Mouse (Mus musculus) intestine, embryonic 15.5 days (tissue): ENCODE results near the gene Pdzph1. TPM values are rescaled to one million over a fixed set of nuclear protein-coding genes. Genes with fewer than 3 reads are reported as not detected.

Experiments used
- ATAC-seq: fragments of 200-750 bp; cut with Nextera tagmentation; 2 replicates; pipeline ENCODE4 v1.8.0; 2017; ENCODE audit warnings: moderate TSS enrichment, moderate library complexity
- H3K27ac ChIP-seq: fragments of 300-500 bp; sonication (generic); 2 replicates; pipeline ENCODE4 v1.5.1; 2015; ENCODE audit warnings: mild to moderate bottlenecking, inconsistent platforms
- H3K27me3 ChIP-seq: fragments of 300-500 bp; sonication (generic); replicated peaks from 2 replicates; pipeline ENCODE4 v1.6.1; 2015; ENCODE audit warnings: inconsistent platforms
- H3K36me3 ChIP-seq: fragments of 300-500 bp; sonication (generic); 2 replicates; pipeline ENCODE4 v1.6.1; 2015; ENCODE audit warnings: inconsistent platforms
- H3K4me1 ChIP-seq: fragments of 300-500 bp; sonication (generic); replicated peaks from 2 replicates; pipeline ENCODE4 v1.6.1; 2015; ENCODE audit warnings: inconsistent platforms
- H3K4me2 ChIP-seq: fragments of 300-500 bp; sonication (generic); replicated peaks from 2 replicates; pipeline ENCODE4 v1.6.1; 2015; ENCODE audit warnings: mild to moderate bottlenecking, inconsistent platforms
- H3K4me3 ChIP-seq: fragments of 300-500 bp; sonication (generic); replicated peaks from 2 replicates; pipeline ENCODE4 v1.5.1; 2015; ENCODE audit warnings: inconsistent platforms
- H3K9ac ChIP-seq: fragments of 300-500 bp; sonication (generic); 2 replicates; pipeline ENCODE4 v1.6.1; 2015; ENCODE audit warnings: inconsistent platforms
- H3K9me3 ChIP-seq: fragments of 300-500 bp; sonication (generic); 2 replicates; pipeline ENCODE4 v1.6.1; 2016; ENCODE audit warnings: inconsistent platforms
- WGBS: fragments of 180-500 bp; shearing (Covaris S2); methylation state at CpG from one replicate; pipeline ENCODE4 v1.1.7; 2015; 5-methylcytosine and 5-hydroxymethylcytosine counted together
- polyA plus RNA-seq: library from polyadenylated mRNA; unstranded; fragments of >200 nt; fragmentation: Nextera tagmentation; extraction: Ambion mirVana; gene quantifications from 2 replicates; pipeline ENCODE4 v1.2.1, GENCODE M21; 2015

Pdzph1 gene
- polyA plus RNA-seq: 0.14 TPM in 1 of 2 replicates, not detected in the other

DNA sequence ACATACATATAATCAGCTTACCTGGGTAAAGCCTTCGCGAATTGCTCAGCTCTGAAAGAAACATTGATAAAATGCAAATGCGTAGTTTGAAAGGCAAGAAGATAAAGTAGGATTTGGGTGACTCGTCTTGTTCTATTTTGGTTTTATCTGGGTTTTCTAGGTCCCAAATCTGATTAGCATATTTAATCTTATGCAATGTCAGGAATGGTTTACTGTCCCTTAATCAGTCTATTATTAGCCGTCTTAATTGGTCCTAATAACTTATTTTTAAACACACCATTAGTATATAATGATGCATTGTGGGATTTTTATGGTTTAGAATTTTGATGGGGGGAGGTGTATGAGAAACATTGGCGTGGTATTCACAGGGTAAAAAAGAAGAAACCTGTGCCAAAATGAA, at the start of gene Pdzph1:
TSS of gene Pdzph1 (minus strand) at position 101 of the 400 bp plus-strand sequence.
- Histone ChIP-seq H3K4me1 (no peaks in the 10 kb centered on the region), H3K4me3 (no peak within 1 kb of the TSS), H3K4me2 (no peak within 1 kb of the TSS), H3K36me3 (no peaks in the 10 kb centered on the region), H3K9me3 (no peaks in the 10 kb centered on the region), H3K27ac (no peak within 1 kb of the TSS), H3K27me3 (no peaks in the 10 kb centered on the region), H3K9ac (no peak within 1 kb of the TSS)
- WGBS: 86% methylated on average over 6 of the region's 6 CpGs
- ATAC-seq: no peak

DNA sequence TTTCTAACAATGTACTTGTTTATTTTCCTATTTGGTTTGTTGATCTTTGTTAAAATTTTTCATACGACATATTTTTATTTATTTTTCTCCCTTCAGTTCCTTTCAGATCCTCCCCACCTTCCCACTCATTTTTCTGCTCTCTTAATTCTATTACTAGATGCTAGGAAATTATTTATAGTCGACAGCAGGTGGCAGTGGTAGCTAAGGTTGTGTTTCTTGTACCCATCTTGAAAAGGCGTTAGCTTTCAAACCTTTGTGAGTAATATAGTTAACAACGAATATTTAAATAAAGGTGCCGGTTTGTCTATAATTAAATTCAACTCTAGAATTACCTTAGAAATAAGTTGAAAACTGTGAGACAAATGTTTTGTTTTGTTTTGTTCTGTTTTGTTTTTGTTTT, 48.6 kb upstream of the Pdzph1 start:
- 40% methylated on average over 5 of the region's 5 CpGs for WGBS
- Histone ChIP-seq H3K9me3 (no peaks in the 10 kb centered on the region), H3K4me3 (no peak overlapping the region), H3K27me3 (no peaks in the 10 kb centered on the region), H3K36me3 (no peaks in the 10 kb centered on the region), H3K4me1 (no peaks in the 10 kb centered on the region), H3K27ac (no peak overlapping the region), H3K9ac (no peak overlapping the region), H3K4me2 (no peak overlapping the region)
- ATAC-seq: no peak

DNA sequence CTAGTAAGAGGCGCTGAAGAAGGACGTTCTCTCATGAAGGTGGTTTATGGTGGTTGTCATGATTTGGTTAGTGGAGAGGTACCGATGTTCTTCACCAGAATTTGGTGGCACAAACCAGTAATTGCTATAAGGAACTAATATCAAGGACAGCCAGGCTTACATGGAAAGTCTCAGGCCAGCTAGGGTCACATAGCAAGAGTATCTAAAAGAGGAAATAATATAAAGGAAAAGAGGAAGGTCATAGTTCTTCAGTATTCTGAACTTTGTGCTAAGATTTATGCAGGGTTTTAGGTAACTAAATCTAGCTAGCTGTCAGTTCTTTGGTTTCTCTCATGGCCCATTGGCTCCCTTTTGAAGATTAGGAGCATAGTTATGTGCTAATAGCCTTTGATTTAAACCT, 42.3 kb upstream of the Pdzph1 start:
- 89% methylated on average over 3 of the region's 3 CpGs for WGBS
- Histone ChIP-seq H3K9me3 (no peaks in the 10 kb centered on the region), H3K4me3 (no peak overlapping the region), H3K4me2 (no peak overlapping the region), H3K4me1 (no peaks in the 10 kb centered on the region), H3K36me3 (no peaks in the 10 kb centered on the region), H3K27ac (no peak overlapping the region), H3K9ac (no peak overlapping the region), H3K27me3 (no peaks in the 10 kb centered on the region)
- no peak for ATAC-seq

DNA sequence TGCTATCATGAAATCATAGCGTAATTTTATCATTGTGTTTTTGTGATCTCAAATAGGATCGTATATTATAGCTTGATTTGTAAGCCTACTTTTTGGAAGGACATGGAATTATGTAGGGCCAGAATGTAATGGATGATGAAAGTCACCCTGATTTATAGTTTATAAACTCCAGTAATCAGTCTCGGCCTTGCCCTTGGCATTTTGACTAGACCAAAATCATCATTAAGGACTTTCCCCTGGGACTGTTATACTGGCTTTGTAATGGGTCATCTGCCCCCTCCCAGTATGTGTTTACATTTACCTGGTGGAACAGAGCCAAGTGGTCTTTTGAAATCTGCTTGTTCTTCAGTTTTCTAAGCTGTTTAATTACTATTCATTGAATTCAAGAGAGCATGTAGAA, 35.2 kb upstream of the Pdzph1 start:
- no peak for ATAC-seq
- no peak overlapping the region for H3K27ac ChIP-seq
- H3K4me3 ChIP-seq: no peak overlapping the region
- H3K9ac ChIP-seq: no peak overlapping the region
- WGBS: 82% methylated on average over 3 of the region's 3 CpGs
- H3K9me3 ChIP-seq: no peaks in the 10 kb centered on the region
- H3K36me3 ChIP-seq: no peaks in the 10 kb centered on the region
- H3K4me1 ChIP-seq: no peaks in the 10 kb centered on the region
- H3K27me3 ChIP-seq: no peaks in the 10 kb centered on the region
- H3K4me2 ChIP-seq: no peak overlapping the region

DNA sequence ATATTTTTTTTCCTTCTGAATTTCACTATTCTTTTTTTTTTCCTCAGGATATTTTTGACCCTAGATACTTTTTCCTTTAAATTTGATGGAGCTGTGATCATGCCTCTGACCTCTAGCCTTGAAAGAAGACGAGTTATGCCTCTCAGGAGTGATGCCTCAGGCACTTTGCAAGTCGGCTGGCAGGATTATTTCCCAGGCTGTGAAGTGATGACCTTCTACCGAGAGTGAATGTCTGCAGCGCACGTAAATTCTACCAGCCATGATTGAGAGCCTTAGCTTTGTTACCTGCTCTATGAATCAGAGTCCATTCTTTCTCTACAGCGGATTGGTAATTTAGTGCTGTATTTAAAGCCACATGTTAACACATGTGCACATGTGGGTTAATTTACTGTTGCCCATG, 33.3 kb upstream of the Pdzph1 start:
- Histone ChIP-seq H3K27me3 (no peaks in the 10 kb centered on the region), H3K4me3 (no peak overlapping the region), H3K27ac (no peak overlapping the region), H3K9me3 (no peaks in the 10 kb centered on the region), H3K9ac (no peak overlapping the region), H3K36me3 (no peaks in the 10 kb centered on the region), H3K4me2 (no peak overlapping the region), H3K4me1 (no peaks in the 10 kb centered on the region)
- no peak for ATAC-seq
- 41% methylated on average over 6 of the region's 6 CpGs for WGBS

DNA sequence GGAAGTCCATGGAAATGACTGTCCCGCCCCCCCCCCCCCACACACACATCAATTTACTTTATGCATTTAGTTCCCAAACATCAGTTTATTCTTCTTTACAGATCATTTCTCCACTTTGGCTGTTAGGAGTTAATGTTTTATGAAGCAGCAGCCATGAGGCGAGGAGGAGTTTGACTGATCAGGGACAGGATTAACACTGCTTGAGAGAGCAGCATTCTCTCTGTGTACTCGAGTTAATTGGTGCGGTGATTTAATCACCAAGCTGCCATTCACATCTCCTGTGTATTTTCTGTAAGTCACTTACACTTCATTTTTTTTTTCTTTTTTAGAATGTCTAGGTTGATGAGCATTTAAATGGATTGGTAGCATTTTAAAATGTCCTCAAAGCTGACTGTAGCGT, 32.8 kb upstream of the Pdzph1 start:
- Histone ChIP-seq H3K9ac (no peak overlapping the region), H3K27me3 (no peaks in the 10 kb centered on the region), H3K36me3 (no peaks in the 10 kb centered on the region), H3K27ac (no peak overlapping the region), H3K4me2 (no peak overlapping the region), H3K4me1 (no peaks in the 10 kb centered on the region), H3K4me3 (no peak overlapping the region), H3K9me3 (no peaks in the 10 kb centered on the region)
- 57% methylated on average over 4 of the region's 5 CpGs for WGBS
- no peak for ATAC-seq

DNA sequence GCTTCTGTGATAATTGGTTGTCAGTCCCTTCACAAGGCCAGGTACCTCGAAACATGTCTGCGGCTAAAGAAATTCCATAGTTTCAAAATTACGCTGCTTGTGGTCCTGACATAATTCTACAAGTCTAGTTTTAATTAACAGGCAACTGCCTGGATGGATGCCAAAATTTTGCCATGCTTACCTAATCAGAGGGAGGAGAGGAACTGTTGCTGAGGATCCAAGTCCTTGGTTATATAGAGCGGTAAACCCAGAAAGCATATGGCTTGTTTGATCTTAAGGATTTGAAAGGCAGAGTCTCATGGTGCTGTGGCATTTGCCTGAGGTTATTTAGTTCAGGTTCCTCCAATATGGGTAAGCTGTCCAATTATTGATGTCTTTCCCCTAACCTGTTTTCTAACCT, 27.5 kb upstream of the Pdzph1 start:
- Histone ChIP-seq H3K4me2 (no peak overlapping the region), H3K27ac (no peak overlapping the region), H3K9me3 (no peaks in the 10 kb centered on the region), H3K36me3 (no peaks in the 10 kb centered on the region), H3K4me3 (no peak overlapping the region), H3K9ac (no peak overlapping the region), H3K4me1 (no peaks in the 10 kb centered on the region), H3K27me3 (no peaks in the 10 kb centered on the region)
- 87% methylated on average over 4 of the region's 4 CpGs for WGBS
- no peak for ATAC-seq

DNA sequence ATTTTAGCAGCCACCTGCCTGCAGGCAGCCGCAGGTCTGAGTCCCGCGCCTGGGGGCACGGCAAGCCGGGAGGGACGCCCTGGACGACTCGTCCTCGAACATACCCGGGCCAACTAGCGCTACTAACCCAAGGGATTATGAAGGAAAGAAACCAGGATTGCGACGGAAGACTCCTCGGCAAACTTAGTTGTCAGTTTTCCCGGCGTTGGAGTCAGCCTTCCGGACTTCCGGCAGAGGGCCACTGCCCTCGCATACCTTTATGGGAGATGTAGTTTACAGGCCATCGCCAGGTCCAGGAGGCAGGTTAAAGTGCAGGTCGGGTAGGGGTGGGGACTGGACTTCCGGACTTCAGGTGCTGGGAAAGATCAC, 21.9 kb upstream of the Pdzph1 start, which contains the start of gene Nudt12:
TSS of gene Nudt12 (minus strand) at position 282 of the 369 bp plus-strand sequence.
- H3K27ac ChIP-seq: peak within 1 kb of the TSS; percentile 70; the same call in 1 of the 2 replicates
- H3K36me3 ChIP-seq: no peaks in the 10 kb centered on the region
- peak within 1 kb of the TSS; percentile 57 for H3K4me3 ChIP-seq
- under 1% methylated on average over 22 of the region's 22 CpGs for WGBS
- H3K4me1 ChIP-seq: no peaks in the 10 kb centered on the region
- H3K9ac ChIP-seq: peak within 1 kb of the TSS; percentile 67
- H3K4me2 ChIP-seq: peak within 1 kb of the TSS; percentile 82
- peak; percentile 98 for ATAC-seq
- H3K9me3 ChIP-seq: no peaks in the 10 kb centered on the region
- H3K27me3 ChIP-seq: no peaks in the 10 kb centered on the region

DNA sequence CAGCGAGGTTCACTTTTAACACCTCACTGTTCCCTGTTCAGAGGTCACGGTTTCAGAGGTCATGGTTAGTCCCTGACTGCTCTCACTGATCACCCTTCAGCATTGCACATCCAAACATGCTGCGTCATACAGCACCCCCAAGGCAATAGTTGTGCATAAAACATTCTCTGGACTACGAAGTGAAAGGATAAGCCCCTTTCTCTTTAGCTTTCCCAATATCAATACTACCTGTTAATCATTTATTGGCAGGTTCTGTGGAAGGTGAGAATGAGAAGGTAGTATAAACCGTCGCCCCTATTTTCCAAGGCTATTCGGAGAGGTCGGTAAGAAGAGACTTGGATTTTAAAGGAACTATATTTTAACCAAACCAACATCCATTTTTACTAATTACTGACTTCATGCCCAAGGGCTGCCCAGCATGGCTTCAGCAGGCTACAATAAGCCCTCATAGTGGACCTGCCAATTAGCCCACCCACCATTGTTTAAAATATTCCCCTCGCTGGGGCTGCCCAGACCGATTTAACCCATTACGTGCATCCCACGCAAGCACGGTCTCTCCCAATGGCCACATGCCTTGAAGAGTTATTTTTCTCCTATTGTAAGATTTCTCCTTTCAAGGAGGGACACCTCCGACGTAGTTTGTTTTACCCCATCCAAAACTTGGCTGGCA, 21.4 kb upstream of the Pdzph1 start:
- H3K27ac ChIP-seq: peak overlapping the region; percentile 70; the same call in 1 of the 2 replicates
- peak overlapping the region; percentile 57 for H3K4me3 ChIP-seq
- no peaks in the 10 kb centered on the region for H3K36me3 ChIP-seq
- peak; percentile 78 for ATAC-seq
- H3K27me3 ChIP-seq: no peaks in the 10 kb centered on the region
- H3K9me3 ChIP-seq: no peaks in the 10 kb centered on the region
- H3K9ac ChIP-seq: peak overlapping the region; percentile 67
- 11% methylated on average over 15 of the region's 15 CpGs for WGBS
- no peaks in the 10 kb centered on the region for H3K4me1 ChIP-seq
- H3K4me2 ChIP-seq: peak overlapping the region; percentile 82

DNA sequence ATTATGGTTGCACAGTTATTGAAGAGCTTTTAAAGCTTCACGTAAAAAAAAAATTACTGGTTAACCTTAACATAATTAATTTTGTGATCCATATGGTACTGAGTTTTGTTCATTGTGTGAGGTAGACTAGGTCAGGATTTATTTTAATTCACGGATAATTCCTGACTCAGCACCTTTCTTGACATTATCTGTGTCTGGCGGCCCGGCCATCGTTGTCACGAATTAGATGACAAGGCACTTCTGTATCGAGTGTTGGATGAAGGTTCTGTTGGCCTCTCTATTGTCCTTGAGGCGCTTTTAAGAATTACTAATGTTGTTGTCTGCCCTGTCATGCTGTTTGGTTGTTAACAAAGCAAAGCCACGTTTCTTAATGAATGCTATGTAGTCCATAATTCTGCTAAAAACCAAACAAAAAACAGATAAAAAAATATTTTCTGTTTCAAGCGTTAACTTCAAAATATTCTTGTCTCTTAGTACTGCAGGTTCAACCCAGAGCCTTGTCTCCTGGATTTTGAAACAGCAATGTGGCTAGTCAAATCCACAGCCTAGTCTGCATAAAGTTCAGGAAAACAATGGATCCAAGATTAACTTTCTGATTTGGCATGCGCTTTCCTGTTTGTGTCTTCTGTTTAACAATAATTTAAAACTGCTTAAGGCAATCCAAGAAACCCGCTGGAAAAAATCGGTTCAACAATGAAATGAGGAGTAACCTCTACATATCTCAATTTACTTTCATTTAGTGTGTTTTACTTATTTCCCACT, 20.6 kb upstream of the Pdzph1 start:
- ATAC-seq: no peak
- Histone ChIP-seq H3K36me3 (no peaks in the 10 kb centered on the region), H3K9me3 (no peaks in the 10 kb centered on the region), H3K9ac (no peak overlapping the region), H3K27me3 (no peaks in the 10 kb centered on the region), H3K27ac (no peak overlapping the region), H3K4me3 (no peak overlapping the region), H3K4me2 (no peak overlapping the region), H3K4me1 (no peaks in the 10 kb centered on the region)
- 86% methylated on average over 13 of the region's 13 CpGs for whole genome bisulfite sequencing

DNA sequence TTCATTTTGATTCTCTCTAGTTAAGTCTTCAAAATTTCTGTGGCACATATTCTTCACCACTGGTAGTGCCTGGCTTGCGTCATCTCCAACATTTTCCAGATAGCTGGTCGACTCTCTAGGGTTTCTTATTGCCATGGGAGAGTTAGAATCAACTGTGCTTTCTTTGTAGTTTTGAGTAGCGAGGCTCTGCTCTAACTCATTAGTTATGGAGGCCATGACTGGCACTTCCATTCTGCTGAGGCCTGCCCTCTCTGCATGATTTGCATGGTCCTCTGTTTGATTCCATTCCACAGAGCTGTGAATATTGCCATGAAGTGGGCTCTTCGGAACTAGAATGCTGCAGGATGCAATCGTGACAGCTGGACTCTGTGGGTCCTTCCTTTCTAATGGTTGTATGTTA, 17.9 kb downstream of the Pdzph1 start:
- H3K4me2 ChIP-seq: no peak overlapping the region
- H3K36me3 ChIP-seq: no peaks in the 10 kb centered on the region
- ATAC-seq: no peak
- WGBS: 57% methylated on average over 5 of the region's 5 CpGs
- no peaks in the 10 kb centered on the region for H3K27me3 ChIP-seq
- H3K9me3 ChIP-seq: no peaks in the 10 kb centered on the region
- no peaks in the 10 kb centered on the region for H3K4me1 ChIP-seq
- no peak overlapping the region for H3K27ac ChIP-seq
- no peak overlapping the region for H3K4me3 ChIP-seq
- no peak overlapping the region for H3K9ac ChIP-seq

DNA sequence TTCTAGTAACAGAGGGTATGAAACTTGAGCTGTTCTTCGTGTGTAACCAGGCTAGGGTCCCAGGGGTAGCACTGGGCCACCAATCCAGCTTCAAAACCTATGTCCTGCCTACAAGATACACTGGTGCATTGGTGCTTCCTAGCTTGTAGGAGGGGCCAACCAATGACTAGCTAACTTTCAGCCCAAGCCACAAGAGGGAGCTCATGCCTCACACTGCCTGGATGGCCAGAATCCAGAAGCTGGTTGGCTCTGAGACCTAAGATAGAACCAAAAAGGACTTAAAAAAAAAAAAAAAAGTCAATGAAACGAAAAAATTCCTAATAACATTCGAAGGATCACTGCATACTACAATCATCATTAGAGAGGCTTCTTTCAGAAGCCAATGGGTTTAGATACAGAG, 31.3 kb downstream of the Pdzph1 start:
- no peak for ATAC-seq
- Histone ChIP-seq H3K4me3 (no peak overlapping the region), H3K27me3 (no peaks in the 10 kb centered on the region), H3K4me2 (no peak overlapping the region), H3K36me3 (no peaks in the 10 kb centered on the region), H3K27ac (no peak overlapping the region), H3K9ac (no peak overlapping the region), H3K4me1 (no peaks in the 10 kb centered on the region), H3K9me3 (no peaks in the 10 kb centered on the region)
- 27% methylated on average over 3 of the region's 3 CpGs for WGBS

DNA sequence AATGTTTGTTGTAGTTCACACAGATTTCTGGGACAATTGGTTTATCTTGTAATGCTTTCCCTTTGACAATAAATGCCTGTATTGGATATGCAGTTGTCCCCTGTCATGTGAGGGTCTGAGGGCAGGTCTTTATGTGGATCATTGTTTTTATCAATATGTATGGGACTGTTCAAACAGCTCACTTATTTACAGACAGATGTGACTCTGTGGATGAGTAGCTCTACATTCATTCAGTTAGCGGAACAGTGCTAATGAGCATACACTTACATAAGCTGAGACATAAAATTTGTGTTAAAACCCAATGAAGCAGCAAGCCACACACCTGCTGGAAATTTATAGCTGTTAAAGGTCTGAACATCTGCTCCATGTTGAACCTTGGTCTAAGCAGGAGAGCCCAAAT, 34.1 kb downstream of the Pdzph1 start:
- no peak overlapping the region for H3K27ac ChIP-seq
- no peaks in the 10 kb centered on the region for H3K27me3 ChIP-seq
- H3K4me3 ChIP-seq: no peak overlapping the region
- ATAC-seq: no peak
- no peaks in the 10 kb centered on the region for H3K36me3 ChIP-seq
- WGBS: 89% methylated on average over 1 of the region's 1 CpGs
- no peak overlapping the region for H3K9ac ChIP-seq
- no peak overlapping the region for H3K4me2 ChIP-seq
- no peaks in the 10 kb centered on the region for H3K4me1 ChIP-seq
- no peaks in the 10 kb centered on the region for H3K9me3 ChIP-seq
